Mouse (Mus musculus) cortical plate, adult 2 months (tissue): ENCODE measurements around the gene Xpnpep3.

Source experiments
- CTCF ChIP-seq: fragments of 200-500 bp; IDR thresholded peaks from 2 replicates; pipeline ENCODE4 v1.5.1; 2011; ENCODE audit warnings: mild to moderate bottlenecking, control low read depth, low read length; ENCODE audit not compliant: insufficient read depth; ENCODE audit errors: extremely low read depth
- POLR2A ChIP-seq: fragments of 200-500 bp; IDR thresholded peaks from 2 replicates; pipeline ENCODE4 v1.6.1; 2011; ENCODE audit warnings: mild to moderate bottlenecking, low read length, control low read depth; ENCODE audit not compliant: insufficient read depth; ENCODE audit errors: extremely low read depth

- TF ChIP-seq CTCF (no peak), POLR2A (no peak)
Measured at GRCm38 (mm10) chr15:81483691-81484090, 83.8 kb downstream of the Xpnpep3 start.
